Mouse (Mus musculus) ES-Bruce4 (cell line): ENCODE measurements around the gene Rps17. TPM values are rescaled to one million over a fixed set of nuclear protein-coding genes. Genes with fewer than 3 reads are reported as not detected.

Source experiments
- H3K27ac ChIP-seq: 2 replicates; pipeline ENCODE4 v1.5.1; 2012; ENCODE audit warnings: low read length, inconsistent platforms; ENCODE audit not compliant: insufficient read depth
- H3K27me3 ChIP-seq: 2 replicates; pipeline ENCODE4 v1.6.1; 2012; ENCODE audit warnings: mild to moderate bottlenecking, low read length, inconsistent platforms; ENCODE audit not compliant: control insufficient read depth, poor library complexity, insufficient read depth, severe bottlenecking
- H3K36me3 ChIP-seq: 2 replicates; pipeline ENCODE4 v1.6.1; 2012; ENCODE audit warnings: inconsistent platforms, mild to moderate bottlenecking, low read length, moderate library complexity; ENCODE audit not compliant: control insufficient read depth, poor library complexity, insufficient read depth, severe bottlenecking
- H3K4me1 ChIP-seq: one replicate; pipeline ENCODE4 v1.8.1; 2011; ENCODE audit warnings: low read length; ENCODE audit not compliant: control insufficient read depth, insufficient read depth
- H3K4me3 ChIP-seq: 2 replicates; pipeline ENCODE4 v1.5.1; 2011; ENCODE audit warnings: low read depth, mild to moderate bottlenecking, low read length
- H3K9ac ChIP-seq: 2 replicates; pipeline ENCODE4 v1.6.1; 2012; ENCODE audit warnings: low read depth, mild to moderate bottlenecking, inconsistent platforms; ENCODE audit not compliant: poor library complexity, severe bottlenecking
- H3K9me3 ChIP-seq: replicated peaks from 2 replicates; pipeline ENCODE4 v1.6.1; 2012; ENCODE audit warnings: mild to moderate bottlenecking, low read length, inconsistent platforms; ENCODE audit not compliant: control insufficient read depth, poor library complexity, insufficient read depth, severe bottlenecking
- CTCF ChIP-seq: IDR thresholded peaks from one replicate; pipeline ENCODE4 v1.8.1; 2011; ENCODE audit warnings: low read depth, low read length
- EP300 ChIP-seq: IDR thresholded peaks from 2 replicates; pipeline ENCODE4 v1.6.1; 2011; ENCODE audit warnings: low read depth, low read length; ENCODE audit not compliant: insufficient read depth
- POLR2A ChIP-seq: IDR thresholded peaks from one replicate; pipeline ENCODE4 v1.8.1; 2011; ENCODE audit warnings: low read length; ENCODE audit not compliant: insufficient read depth
- polyA plus RNA-seq: library from polyadenylated mRNA; stranded (reverse); fragments of >200 nt; gene quantifications from 2 replicates; pipeline ENCODE4 v1.2.4, GENCODE M21; 2011; ENCODE audit warnings: low read depth; ENCODE audit not compliant: missing spikeins, insufficient read depth, insufficient read length

Rps17 gene
- polyA plus RNA-seq, 1 experiment, result 2,648 TPM

GRCm38 (mm10) chr7:81326859-81327258 lies 18.2 kb downstream of the Rps17 start:
- no peaks in the 10 kb centered on the region; the same call in none of the 2 replicates for H3K36me3 ChIP-seq
- H3K4me3 ChIP-seq, result no peak overlapping the region
- peaks cover 4% of the 10 kb centered on the region for H3K4me1 ChIP-seq
- H3K27ac ChIP-seq, result no peak overlapping the region
- H3K27me3 ChIP-seq, result no peaks in the 10 kb centered on the region
- no peak for TF ChIP-seq POLR2A
- no peak for TF ChIP-seq CTCF
- TF ChIP-seq EP300, result peak; percentile 41; the same call in 1 of the 2 replicates
- H3K9me3 ChIP-seq, result no peaks in the 10 kb centered on the region
- no peak overlapping the region for H3K9ac ChIP-seq

GRCm38 (mm10) chr7:81326043-81326442 lies 19.0 kb downstream of the Rps17 start:
- H3K36me3 ChIP-seq, result no peaks in the 10 kb centered on the region; the same call in none of the 2 replicates
- no peaks in the 10 kb centered on the region for H3K27me3 ChIP-seq
- TF ChIP-seq EP300 (no peak), CTCF (no peak), POLR2A (no peak)
- H3K4me3 ChIP-seq, result no peak overlapping the region
- H3K9me3 ChIP-seq, result no peaks in the 10 kb centered on the region
- H3K27ac ChIP-seq, result no peak overlapping the region
- H3K4me1 ChIP-seq, result peaks cover 6% of the 10 kb centered on the region
- no peak overlapping the region for H3K9ac ChIP-seq

GRCm38 (mm10) chr7:81321776-81322175 lies 23.3 kb downstream of the Rps17 start:
- Histone ChIP-seq H3K27ac (no peak overlapping the region), H3K9ac (no peak overlapping the region), H3K27me3 (no peaks in the 10 kb centered on the region), H3K4me1 (peaks cover 2% of the 10 kb centered on the region), H3K36me3 (no peaks in the 10 kb centered on the region), H3K4me3 (no peak overlapping the region), H3K9me3 (no peaks in the 10 kb centered on the region)
- TF ChIP-seq EP300 (no peak), POLR2A (no peak)

GRCm38 (mm10) chr7:81319749-81320148 lies 25.3 kb downstream of the Rps17 start:
- Histone ChIP-seq H3K27me3 (no peaks in the 10 kb centered on the region), H3K36me3 (no peaks in the 10 kb centered on the region), H3K4me3 (no peak overlapping the region), H3K9ac (no peak overlapping the region), H3K4me1 (peaks cover 2% of the 10 kb centered on the region), H3K9me3 (no peaks in the 10 kb centered on the region), H3K27ac (no peak overlapping the region)
- TF ChIP-seq CTCF (no peak), EP300 (no peak), POLR2A (no peak)

GRCm38 (mm10) chr7:81315583-81315982 lies 29.5 kb downstream of the Rps17 start:
- Histone ChIP-seq H3K4me3 (no peak overlapping the region), H3K4me1 (no peaks in the 10 kb centered on the region), H3K9me3 (no peaks in the 10 kb centered on the region), H3K27me3 (no peaks in the 10 kb centered on the region), H3K9ac (no peak overlapping the region), H3K36me3 (no peaks in the 10 kb centered on the region), H3K27ac (no peak overlapping the region)
- TF ChIP-seq EP300 (no peak), POLR2A (no peak), CTCF (no peak)

- Histone ChIP-seq H3K36me3 (no peaks in the 10 kb centered on the region), H3K9ac (no peak overlapping the region), H3K27ac (no peak overlapping the region), H3K27me3 (no peaks in the 10 kb centered on the region), H3K4me3 (no peak overlapping the region), H3K4me1 (no peaks in the 10 kb centered on the region), H3K9me3 (no peaks in the 10 kb centered on the region)
- no peak for TF ChIP-seq CTCF
- no peak for TF ChIP-seq EP300
These were observed 33.5 kb downstream of the Rps17 start for GRCm38 (mm10) chr7:81311581-81311980.

GRCm38 (mm10) chr7:81311130-81311529 lies 33.9 kb downstream of the Rps17 start:
- no peaks in the 10 kb centered on the region for H3K4me1 ChIP-seq
- no peak overlapping the region for H3K27ac ChIP-seq
- H3K36me3 ChIP-seq, result no peaks in the 10 kb centered on the region
- H3K9ac ChIP-seq, result no peak overlapping the region
- TF ChIP-seq POLR2A, result no peak
- no peaks in the 10 kb centered on the region for H3K9me3 ChIP-seq
- no peaks in the 10 kb centered on the region for H3K27me3 ChIP-seq
- no peak overlapping the region for H3K4me3 ChIP-seq
